Mouse (Mus musculus) kidney, adult 2 months (tissue): Measurements from ENCODE around the gene Car2. TPM values are rescaled to one million over a fixed set of nuclear protein-coding genes. Genes with fewer than 3 reads are reported as not detected.
A peak's percentile ranks its signal among the peaks of the same experiment; 100 is the strongest.

Experiments
- DNase-seq: peaks from one replicate; pipeline ENCODE4 v3.0.0; 2021
- H3K27ac ChIP-seq: fragments of 200-500 bp; 2 replicates; pipeline ENCODE4 v1.5.1; 2012; ENCODE audit warnings: low read depth, low read length, control low read depth, inconsistent platforms; ENCODE audit not compliant: insufficient read depth
- H3K27me3 ChIP-seq: fragments of 200-500 bp; replicated peaks from 2 replicates; pipeline ENCODE4 v1.6.1; 2012; ENCODE audit warnings: mild to moderate bottlenecking, moderate library complexity, low read length, inconsistent platforms; ENCODE audit not compliant: control insufficient read depth, insufficient read depth
- H3K36me3 ChIP-seq: fragments of 200-500 bp; 2 replicates; pipeline ENCODE4 v1.6.1; 2012; ENCODE audit warnings: mild to moderate bottlenecking, moderate library complexity, low read length, inconsistent platforms; ENCODE audit not compliant: control insufficient read depth, insufficient read depth
- H3K4me1 ChIP-seq: fragments of 200-500 bp; 2 replicates; pipeline ENCODE4 v1.6.1; 2011; ENCODE audit warnings: low read length; ENCODE audit not compliant: control insufficient read depth, insufficient read depth
- H3K4me3 ChIP-seq: fragments of 200-500 bp; 2 replicates; pipeline ENCODE4 v1.5.1; 2011; ENCODE audit warnings: mild to moderate bottlenecking, low read depth, low read length, control low read depth; ENCODE audit not compliant: insufficient read depth
- CTCF ChIP-seq: fragments of 200-500 bp; conservative IDR thresholded peaks from 2 replicates; pipeline ENCODE4 v1.5.1; 2011; ENCODE audit warnings: low read depth, mild to moderate bottlenecking, control low read depth, low read length, moderate library complexity, mixed read lengths; ENCODE audit not compliant: insufficient read depth, insufficient read length
- POLR2A ChIP-seq: fragments of 200-500 bp; IDR thresholded peaks from one replicate; pipeline ENCODE4 v1.6.1; 2011; ENCODE audit warnings: low read depth, low read length, control low read depth
- WGBS: fragments of 180-500 bp; shearing (Covaris S2); methylation state at CpG from one replicate; pipeline ENCODE4 v1.1.7; 2018; 5-methylcytosine and 5-hydroxymethylcytosine counted together
- polyA plus RNA-seq: library from polyadenylated mRNA; depleted of rRNA; stranded (reverse); fragments of >200 nt; gene quantifications from 2 replicates; pipeline ENCODE4 v1.2.3, GENCODE M21; 2012

Car2 gene
- polyA plus RNA-seq, 1 experiment, result 1,611 TPM

- Histone ChIP-seq H3K4me3 (no peak overlapping the region), H3K27ac (no peak overlapping the region), H3K27me3 (no peaks in the 10 kb centered on the region), H3K4me1 (no peaks in the 10 kb centered on the region), H3K36me3 (no peaks in the 10 kb centered on the region)
- DNase-seq, result no peak
- TF ChIP-seq CTCF, result no peak
- no peak for TF ChIP-seq POLR2A
- WGBS, result 80% methylated on average over 3 of the region's 3 CpGs
These were observed 6.8 kb upstream of the Car2 start for GRCm38 (mm10) chr3:14879293-14879692.

- WGBS, result 55% methylated on average over 2 of the region's 2 CpGs
- H3K27ac ChIP-seq, result no peak overlapping the region
- H3K4me1 ChIP-seq, result no peaks in the 10 kb centered on the region
- no peaks in the 10 kb centered on the region for H3K36me3 ChIP-seq
- DNase-seq, result no peak
- TF ChIP-seq POLR2A (no peak), CTCF (no peak)
- no peak overlapping the region for H3K4me3 ChIP-seq
- no peaks in the 10 kb centered on the region for H3K27me3 ChIP-seq
These were observed 5.8 kb upstream of the Car2 start for GRCm38 (mm10) chr3:14880277-14880676.

- H3K4me3 ChIP-seq, result no peak overlapping the region
- no peak for DNase-seq
- no peaks in the 10 kb centered on the region for H3K36me3 ChIP-seq
- no peak for TF ChIP-seq POLR2A
- no peak for TF ChIP-seq CTCF
- no peak overlapping the region for H3K27ac ChIP-seq
- no peaks in the 10 kb centered on the region for H3K27me3 ChIP-seq
- H3K4me1 ChIP-seq, result no peaks in the 10 kb centered on the region
These were observed 4.1 kb upstream of the Car2 start for GRCm38 (mm10) chr3:14882005-14882404.

- DNase-seq, result no peak
- Histone ChIP-seq H3K4me1 (no peaks in the 10 kb centered on the region), H3K4me3 (no peak overlapping the region), H3K27ac (no peak overlapping the region), H3K36me3 (no peaks in the 10 kb centered on the region), H3K27me3 (no peaks in the 10 kb centered on the region)
- TF ChIP-seq POLR2A, result no peak
- TF ChIP-seq CTCF, result no peak
- WGBS, result 85% methylated on average over 3 of the region's 3 CpGs
These were observed 3.3 kb upstream of the Car2 start for GRCm38 (mm10) chr3:14882756-14883155.

- TF ChIP-seq CTCF (no peak), POLR2A (no peak)
- no peak for DNase-seq
- Histone ChIP-seq H3K36me3 (peaks cover 2% of the 10 kb centered on the region; the same call in 1 of the 2 replicates), H3K27ac (no peak overlapping the region), H3K27me3 (no peaks in the 10 kb centered on the region), H3K4me1 (peaks cover 3% of the 10 kb centered on the region; the same call in 1 of the 2 replicates), H3K4me3 (no peak overlapping the region)
These were observed 1.2 kb upstream of the Car2 start for GRCm38 (mm10) chr3:14884826-14885225.

- DNase-seq, result no peak
- Histone ChIP-seq H3K4me3 (peak overlapping the region; percentile 96), H3K27me3 (no peaks in the 10 kb centered on the region), H3K36me3 (peaks cover 2% of the 10 kb centered on the region; the same call in 1 of the 2 replicates), H3K27ac (peak overlapping the region; percentile 97), H3K4me1 (peaks cover 4% of the 10 kb centered on the region; the same call in 1 of the 2 replicates)
- no peak for TF ChIP-seq POLR2A
- TF ChIP-seq CTCF, result no peak
- 40% methylated on average over 11 of the region's 11 CpGs for WGBS
These were observed 1.1 kb downstream of the Car2 start for GRCm38 (mm10) chr3:14887134-14887666.

- DNase-seq, result no peak
- Histone ChIP-seq H3K36me3 (peaks cover 2% of the 10 kb centered on the region; the same call in 1 of the 2 replicates), H3K4me3 (peak overlapping the region; percentile 96), H3K27ac (peak overlapping the region; percentile 42), H3K4me1 (peaks cover 4% of the 10 kb centered on the region; the same call in 1 of the 2 replicates), H3K27me3 (no peaks in the 10 kb centered on the region)
- 54% methylated on average over 10 of the region's 10 CpGs for WGBS
- TF ChIP-seq CTCF, result no peak
- TF ChIP-seq POLR2A, result no peak
These were observed 1.7 kb downstream of the Car2 start for GRCm38 (mm10) chr3:14887686-14888295.
